22 mouse cellular contexts compared by ENCODE assay signal in the genomic region with DNA sequence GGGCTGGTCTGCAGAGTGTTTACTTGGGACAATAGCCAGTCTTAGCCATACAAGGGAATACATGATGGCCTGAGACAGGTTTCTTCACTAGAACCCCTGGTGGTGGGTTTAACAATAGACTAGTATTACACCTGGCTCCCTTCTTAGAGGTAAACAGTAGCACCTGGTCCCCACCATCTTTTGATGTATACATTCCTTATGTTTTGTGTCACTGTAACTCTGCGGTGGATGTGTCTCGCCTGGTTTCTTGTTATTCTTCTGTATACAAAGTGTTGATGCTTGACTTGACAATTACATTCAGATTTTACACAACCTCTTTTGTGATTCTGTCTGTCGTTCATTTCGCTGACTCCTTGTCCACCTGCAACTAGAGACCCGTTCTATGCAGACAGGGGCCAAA. TPM values are rescaled to one million over a fixed set of nuclear protein-coding genes. Genes with fewer than 3 reads are reported as not detected.
"Had no signal": no experiment of that assay in that cellular context is flagged by ENCODE, and none has a peak within 500 bp of the region (broad histone marks: within the 10 kb centered on the region; RNA-seq: fewer than 3 reads in every experiment).

No protein-coding gene starts in this region.

- DNase-seq: gastrocnemius, adult 2 months; gastrocnemius, postnatal 10 days; gastrocnemius, postnatal 25 days; heart, adult 2 months; heart, postnatal 14 days; heart, postnatal 36 days; kidney, adult 11 months; kidney, adult 2 months; kidney, postnatal 25 days; kidney, postnatal 4 days; left cerebral cortex, postnatal 4 days had no signal

RNA-seq across cellular contexts. Expression of a gene that starts 3.6 kb away (rescaled TPM):
- total RNA-seq: gastrocnemius, adult 2 months; gastrocnemius, postnatal 10 days; gastrocnemius, postnatal 25 days; gastrocnemius, postnatal 4 days; granulocyte monocyte progenitor cell, adult 5-6 weeks; heart, adult 2 months; heart, postnatal 14 days; heart, postnatal 36 days; hematopoietic stem cell, adult 5-6 weeks; hindbrain, postnatal 0 days; layer of hippocampus, adult 2 months; layer of hippocampus, postnatal 10 days; layer of hippocampus, postnatal 25 days; left cerebral cortex, adult 8-10 months; left cerebral cortex, postnatal 10 days; left cerebral cortex, postnatal 25 days; left cerebral cortex, postnatal 4 days; liver, adult 2 months had no signal

RNA-seq across cellular contexts. Expression of a gene that starts 9.4 kb away (rescaled TPM):
- total RNA-seq: gastrocnemius, adult 2 months; gastrocnemius, postnatal 10 days; gastrocnemius, postnatal 25 days; gastrocnemius, postnatal 4 days; granulocyte monocyte progenitor cell, adult 5-6 weeks; heart, adult 2 months; heart, postnatal 14 days; heart, postnatal 36 days; hematopoietic stem cell, adult 5-6 weeks; hindbrain, postnatal 0 days; layer of hippocampus, adult 2 months; layer of hippocampus, postnatal 10 days; layer of hippocampus, postnatal 25 days; left cerebral cortex, postnatal 10 days; left cerebral cortex, postnatal 25 days; left cerebral cortex, postnatal 4 days; liver, adult 2 months had no signal

RNA-seq across cellular contexts. Expression of a gene that starts 29.6 kb away (rescaled TPM):
- total RNA-seq: gastrocnemius, adult 2 months; gastrocnemius, postnatal 10 days; gastrocnemius, postnatal 25 days; gastrocnemius, postnatal 4 days; heart, adult 2 months; heart, postnatal 14 days; heart, postnatal 36 days; hematopoietic stem cell, adult 5-6 weeks; hindbrain, postnatal 0 days; layer of hippocampus, adult 2 months; layer of hippocampus, postnatal 10 days; layer of hippocampus, postnatal 25 days; left cerebral cortex, adult 8-10 months; left cerebral cortex, postnatal 10 days; left cerebral cortex, postnatal 25 days; left cerebral cortex, postnatal 4 days; liver, adult 2 months had no signal

RNA-seq across cellular contexts. Expression of a gene that starts 47.2 kb away (rescaled TPM):
- total RNA-seq: gastrocnemius, adult 2 months; gastrocnemius, postnatal 10 days; gastrocnemius, postnatal 25 days; gastrocnemius, postnatal 4 days; granulocyte monocyte progenitor cell, adult 5-6 weeks; heart, adult 2 months; heart, postnatal 14 days; heart, postnatal 36 days; hematopoietic stem cell, adult 5-6 weeks; hindbrain, postnatal 0 days; layer of hippocampus, adult 2 months; layer of hippocampus, postnatal 10 days; layer of hippocampus, postnatal 25 days; left cerebral cortex, adult 8-10 months; left cerebral cortex, postnatal 10 days; left cerebral cortex, postnatal 25 days; left cerebral cortex, postnatal 4 days; liver, adult 2 months had no signal

RNA-seq across cellular contexts. Expression of a gene that starts 54.2 kb away (rescaled TPM):
- total RNA-seq: gastrocnemius, adult 2 months; gastrocnemius, postnatal 10 days; gastrocnemius, postnatal 25 days; gastrocnemius, postnatal 4 days; granulocyte monocyte progenitor cell, adult 5-6 weeks; heart, adult 2 months; heart, postnatal 14 days; heart, postnatal 36 days; hematopoietic stem cell, adult 5-6 weeks; hindbrain, postnatal 0 days; layer of hippocampus, adult 2 months; layer of hippocampus, postnatal 10 days; layer of hippocampus, postnatal 25 days; left cerebral cortex, adult 8-10 months; left cerebral cortex, postnatal 10 days; left cerebral cortex, postnatal 25 days; left cerebral cortex, postnatal 4 days; liver, adult 2 months had no signal
